Mouse (Mus musculus) stomach, embryonic 14.5 days (tissue): ENCODE measurements around the gene Pgm5. TPM values are rescaled to one million over a fixed set of nuclear protein-coding genes. Genes with fewer than 3 reads are reported as not detected.

Experiments
- ATAC-seq: fragments of 200-750 bp; cut with Nextera tagmentation; 2 replicates; pipeline ENCODE4 v1.8.0; 2017; ENCODE audit warnings: low read depth, moderate TSS enrichment; ENCODE audit not compliant: insufficient number of reproducible peaks, insufficient read depth, low FRiP score
- H3K27ac ChIP-seq: fragments of 300-500 bp; sonication (generic); 2 replicates; pipeline ENCODE4 v1.5.1; 2014; ENCODE audit warnings: mild to moderate bottlenecking, low read length, moderate library complexity, mixed read lengths
- H3K27me3 ChIP-seq: fragments of 300-500 bp; sonication (generic); 2 replicates; pipeline ENCODE4 v1.6.1; 2014; ENCODE audit warnings: low read length, control low read depth, mixed read lengths; ENCODE audit not compliant: control insufficient read depth, insufficient read depth
- H3K36me3 ChIP-seq: fragments of 300-500 bp; sonication (generic); 2 replicates; pipeline ENCODE4 v1.6.1; 2014; ENCODE audit warnings: mild to moderate bottlenecking, control low read depth, low read length, moderate library complexity, mixed read lengths; ENCODE audit not compliant: control insufficient read depth, insufficient read depth
- H3K4me1 ChIP-seq: fragments of 300-500 bp; sonication (generic); 2 replicates; pipeline ENCODE4 v1.6.1; 2014; ENCODE audit warnings: low read length, control low read depth, mixed read lengths; ENCODE audit not compliant: control insufficient read depth, insufficient read depth
- H3K4me2 ChIP-seq: fragments of 300-500 bp; sonication (generic); replicated peaks from 2 replicates; pipeline ENCODE4 v1.6.1; 2014; ENCODE audit warnings: low read depth, low read length, control low read depth
- H3K4me3 ChIP-seq: fragments of 300-500 bp; sonication (generic); 2 replicates; pipeline ENCODE4 v1.5.1; 2014; ENCODE audit warnings: low read depth, low read length, control low read depth
- H3K9ac ChIP-seq: fragments of 300-500 bp; sonication (generic); replicated peaks from 2 replicates; pipeline ENCODE4 v1.6.1; 2014; ENCODE audit warnings: low read depth, mild to moderate bottlenecking, control low read depth, low read length, moderate library complexity, mixed read lengths
- H3K9me3 ChIP-seq: fragments of 300-500 bp; sonication (generic); 2 replicates; pipeline ENCODE4 v1.6.1; 2016; ENCODE audit warnings: low read depth, low read length, control low read depth; ENCODE audit not compliant: control insufficient read depth
- WGBS: fragments of 180-500 bp; shearing (Covaris S2); extraction: QIAGEN DNeasy Blood & Tissue Kit; methylation state at CpG from one replicate; pipeline ENCODE4 v1.1.7; 2014; 5-methylcytosine and 5-hydroxymethylcytosine counted together
- polyA plus RNA-seq: library from polyadenylated mRNA; unstranded; fragments of >200 nt; fragmentation: Nextera tagmentation; extraction: Ambion mirVana; gene quantifications from 2 replicates; pipeline ENCODE4 v1.2.1, GENCODE M21; 2014

Pgm5 gene
- polyA plus RNA-seq = 16.8 and 20.3 TPM in 2 replicates

DNA sequence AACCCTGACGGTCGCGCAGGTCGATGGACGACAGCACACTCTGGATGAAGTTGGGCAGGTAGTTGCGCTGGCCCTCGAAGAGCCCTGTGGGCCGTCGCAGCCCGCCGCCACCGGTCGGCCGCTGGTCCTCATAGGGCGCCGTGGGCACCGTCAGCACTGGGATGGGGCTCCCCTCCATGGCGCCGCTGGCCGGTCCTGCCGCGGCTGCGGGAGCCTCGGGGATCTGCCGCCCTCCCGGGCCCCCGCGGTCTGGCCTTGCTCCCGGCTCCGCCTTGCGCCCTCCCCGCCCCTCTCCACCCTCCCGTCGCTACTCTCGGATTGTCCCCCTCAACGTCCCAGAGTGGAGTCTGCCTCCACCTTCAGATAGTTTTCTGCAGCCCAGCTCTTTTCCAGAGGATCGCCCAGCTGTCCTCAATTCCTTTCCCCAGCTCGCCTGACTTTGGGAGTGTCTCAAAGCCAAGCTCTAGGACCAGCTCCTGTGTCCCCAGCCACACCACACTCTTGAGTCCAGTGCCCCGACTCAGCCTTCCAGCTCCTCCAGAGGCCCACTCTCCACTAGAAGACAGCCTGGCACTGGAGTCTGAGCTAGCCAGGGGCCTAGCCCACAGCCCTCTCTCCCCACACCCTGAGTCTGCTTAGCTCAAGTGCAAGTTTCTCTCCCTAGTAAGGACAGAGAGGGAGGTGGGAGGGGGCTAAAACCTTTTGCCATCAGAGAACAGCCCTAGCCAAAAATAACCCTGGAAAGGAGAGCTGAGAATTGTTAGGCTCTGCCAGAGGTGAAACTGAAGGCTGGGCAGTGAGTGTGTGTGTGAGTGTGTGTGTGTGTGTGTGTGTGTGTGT is at the start of gene Pgm5:
Pgm5 (minus strand) TSS at position 244 of the 840 bp plus-strand sequence.
- H3K4me2 ChIP-seq = peak within 1 kb of the TSS; percentile 60
- H3K9me3 ChIP-seq = no peaks in the 10 kb centered on the region
- under 1% methylated on average over 34 of the region's 39 CpGs for whole genome bisulfite sequencing
- peak within 1 kb of the TSS; percentile 68 for H3K4me3 ChIP-seq
- peak within 1 kb of the TSS; percentile 71 for H3K9ac ChIP-seq
- H3K27me3 ChIP-seq = no peaks in the 10 kb centered on the region
- ATAC-seq = peak; percentile 81
- H3K36me3 ChIP-seq = no peaks in the 10 kb centered on the region
- H3K4me1 ChIP-seq = peaks cover 14% of the 10 kb centered on the region
- H3K27ac ChIP-seq = peak within 1 kb of the TSS; percentile 80

DNA sequence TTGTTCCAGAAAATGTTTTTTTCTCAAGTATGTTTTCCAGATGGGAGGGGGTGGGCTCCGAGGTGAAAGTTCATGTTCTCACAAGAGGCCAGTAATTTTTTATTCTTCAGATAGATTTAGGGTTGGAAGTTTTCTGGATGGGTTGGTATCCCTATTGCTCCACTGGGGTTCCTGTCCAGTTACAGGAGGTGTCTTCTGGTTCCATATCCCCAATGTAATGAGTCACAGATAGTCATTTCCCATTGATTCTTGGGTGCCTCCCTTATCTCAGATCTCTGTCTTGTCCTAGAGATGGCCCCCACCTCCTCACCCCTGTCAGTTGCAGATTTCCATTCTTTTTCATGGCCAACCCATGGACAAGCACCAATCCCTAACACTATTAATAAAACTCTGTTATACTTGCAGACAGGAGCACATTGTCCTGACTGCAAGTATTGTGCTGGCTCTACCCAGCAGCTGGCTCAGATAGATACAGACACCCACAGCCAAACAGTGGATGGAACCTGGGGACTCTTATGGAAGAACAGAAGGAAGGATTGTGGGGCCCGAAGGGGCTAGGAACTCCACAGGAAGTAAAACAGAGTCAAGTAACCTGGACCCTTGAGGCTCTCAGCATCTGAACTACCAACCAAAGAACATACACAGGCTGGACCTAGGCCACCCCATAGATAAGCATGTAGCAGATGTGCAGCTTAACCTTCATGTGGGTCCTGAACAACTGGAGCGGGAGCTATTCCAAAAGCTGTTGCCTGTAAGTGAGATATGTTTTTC is 46.9 kb upstream of the Pgm5 start:
- ATAC-seq = no peak
- H3K4me2 ChIP-seq = no peak overlapping the region
- H3K36me3 ChIP-seq = no peaks in the 10 kb centered on the region
- H3K4me3 ChIP-seq = no peak overlapping the region
- WGBS = 93% methylated on average over 3 of the region's 3 CpGs
- H3K4me1 ChIP-seq = no peaks in the 10 kb centered on the region
- no peaks in the 10 kb centered on the region for H3K9me3 ChIP-seq
- no peak overlapping the region for H3K9ac ChIP-seq
- H3K27me3 ChIP-seq = no peaks in the 10 kb centered on the region
- H3K27ac ChIP-seq = no peak overlapping the region

DNA sequence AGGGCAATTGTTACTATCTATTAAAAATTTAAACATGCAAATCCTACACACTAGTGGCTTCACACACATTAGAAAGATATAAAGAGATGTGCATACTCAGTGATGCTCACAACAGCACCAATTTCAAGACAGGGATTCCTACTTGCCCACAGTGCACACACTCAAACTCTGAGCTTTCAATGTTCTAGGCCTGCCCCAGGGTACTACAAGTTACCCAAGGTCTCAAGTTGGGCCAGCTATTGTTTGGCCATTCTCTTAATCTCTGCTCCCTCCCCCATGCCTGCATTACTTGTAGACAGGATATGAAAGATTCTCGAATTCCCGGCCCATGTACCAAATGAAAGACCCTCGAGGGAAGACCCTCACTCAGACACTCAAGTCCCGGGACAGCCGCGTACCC is 46.0 kb upstream of the Pgm5 start:
- no peak for ATAC-seq
- H3K27me3 ChIP-seq = peaks cover 8% of the 10 kb centered on the region

DNA sequence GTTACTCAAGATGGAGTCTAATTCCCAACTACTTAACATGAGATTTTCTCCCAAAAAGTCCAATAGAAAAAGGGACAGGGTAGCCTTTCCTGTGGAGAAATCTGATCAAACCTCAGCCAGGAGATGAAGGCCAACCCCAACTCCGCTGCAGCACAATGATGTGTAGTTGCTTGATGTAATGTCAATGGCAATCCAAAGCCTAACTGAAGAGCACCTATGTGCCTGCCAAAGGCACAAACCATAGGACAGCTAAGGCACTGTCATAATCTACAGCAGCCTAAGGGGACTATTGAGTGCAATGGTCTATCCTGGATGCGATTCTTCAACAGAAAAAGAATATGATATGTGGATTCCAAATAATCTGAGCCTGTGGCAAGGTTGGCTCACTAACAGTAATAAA is 41.2 kb upstream of the Pgm5 start:
- Histone ChIP-seq H3K4me2 (no peak overlapping the region), H3K4me3 (no peak overlapping the region), H3K9me3 (no peaks in the 10 kb centered on the region), H3K9ac (no peak overlapping the region), H3K27ac (no peak overlapping the region), H3K36me3 (no peaks in the 10 kb centered on the region), H3K27me3 (peaks cover 42% of the 10 kb centered on the region), H3K4me1 (peaks cover 11% of the 10 kb centered on the region)
- WGBS = 48% methylated on average over 2 of the region's 2 CpGs
- ATAC-seq = no peak

More for the DNA sequence above, 46.0 kb upstream of the Pgm5 start:
- 92% methylated on average over 3 of the region's 6 CpGs for WGBS
- Histone ChIP-seq H3K36me3 (no peaks in the 10 kb centered on the region), H3K4me1 (no peaks in the 10 kb centered on the region), H3K27ac (no peak overlapping the region), H3K4me2 (no peak overlapping the region), H3K4me3 (no peak overlapping the region), H3K9ac (no peak overlapping the region), H3K9me3 (no peaks in the 10 kb centered on the region)

DNA sequence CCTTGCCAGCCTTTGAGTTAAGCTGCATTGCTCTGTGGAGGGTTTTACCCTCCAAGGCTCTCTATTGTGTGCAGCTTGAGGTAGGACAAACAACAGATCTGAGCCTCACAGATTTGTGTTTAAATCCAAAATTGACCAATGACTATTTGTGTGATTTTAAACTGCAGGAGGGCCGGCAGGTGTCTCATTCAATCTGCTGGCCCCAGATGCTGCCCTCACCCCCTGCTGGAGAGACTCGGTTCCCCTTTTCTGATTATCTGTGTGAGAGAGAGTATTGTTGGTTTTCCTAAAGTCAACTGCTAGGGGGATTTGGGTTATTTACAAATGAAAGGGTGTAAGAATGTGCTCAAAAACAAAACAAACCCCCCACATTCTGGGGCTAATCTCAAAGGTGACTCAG is 40.6 kb upstream of the Pgm5 start:
- H3K27me3 ChIP-seq = peaks cover 42% of the 10 kb centered on the region
- ATAC-seq = no peak
- 10% methylated on average over 2 of the region's 2 CpGs for WGBS
- H3K4me2 ChIP-seq = no peak overlapping the region
- H3K9me3 ChIP-seq = no peaks in the 10 kb centered on the region
- H3K36me3 ChIP-seq = no peaks in the 10 kb centered on the region
- H3K9ac ChIP-seq = no peak overlapping the region
- peaks cover 11% of the 10 kb centered on the region for H3K4me1 ChIP-seq
- H3K4me3 ChIP-seq = no peak overlapping the region
- H3K27ac ChIP-seq = no peak overlapping the region

DNA sequence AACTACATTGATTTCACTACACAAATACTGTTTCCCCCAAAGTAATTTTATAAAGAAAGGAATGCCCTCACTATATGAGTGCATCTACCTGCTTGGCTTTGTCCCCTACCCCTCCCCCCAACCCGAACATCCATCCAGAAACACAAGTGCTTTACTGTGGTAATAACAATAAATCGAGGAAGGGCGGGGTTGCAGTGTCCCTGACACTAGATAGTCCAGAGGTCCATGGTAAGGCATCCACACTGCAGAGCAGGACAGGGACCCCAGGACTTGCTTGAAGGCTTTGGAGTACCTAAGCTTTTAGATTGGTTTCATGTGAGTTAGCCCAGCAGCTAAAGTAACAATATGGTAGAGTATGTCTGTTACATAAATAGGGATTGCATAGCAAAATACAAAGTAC is 40.0 kb upstream of the Pgm5 start:
- H3K4me1 ChIP-seq = peaks cover 11% of the 10 kb centered on the region
- H3K36me3 ChIP-seq = no peaks in the 10 kb centered on the region
- no peak overlapping the region for H3K27ac ChIP-seq
- H3K4me3 ChIP-seq = no peak overlapping the region
- no peak for ATAC-seq
- H3K4me2 ChIP-seq = no peak overlapping the region
- peaks cover 48% of the 10 kb centered on the region for H3K27me3 ChIP-seq
- no peaks in the 10 kb centered on the region for H3K9me3 ChIP-seq
- no peak overlapping the region for H3K9ac ChIP-seq
- 16% methylated on average over 3 of the region's 3 CpGs for WGBS

DNA sequence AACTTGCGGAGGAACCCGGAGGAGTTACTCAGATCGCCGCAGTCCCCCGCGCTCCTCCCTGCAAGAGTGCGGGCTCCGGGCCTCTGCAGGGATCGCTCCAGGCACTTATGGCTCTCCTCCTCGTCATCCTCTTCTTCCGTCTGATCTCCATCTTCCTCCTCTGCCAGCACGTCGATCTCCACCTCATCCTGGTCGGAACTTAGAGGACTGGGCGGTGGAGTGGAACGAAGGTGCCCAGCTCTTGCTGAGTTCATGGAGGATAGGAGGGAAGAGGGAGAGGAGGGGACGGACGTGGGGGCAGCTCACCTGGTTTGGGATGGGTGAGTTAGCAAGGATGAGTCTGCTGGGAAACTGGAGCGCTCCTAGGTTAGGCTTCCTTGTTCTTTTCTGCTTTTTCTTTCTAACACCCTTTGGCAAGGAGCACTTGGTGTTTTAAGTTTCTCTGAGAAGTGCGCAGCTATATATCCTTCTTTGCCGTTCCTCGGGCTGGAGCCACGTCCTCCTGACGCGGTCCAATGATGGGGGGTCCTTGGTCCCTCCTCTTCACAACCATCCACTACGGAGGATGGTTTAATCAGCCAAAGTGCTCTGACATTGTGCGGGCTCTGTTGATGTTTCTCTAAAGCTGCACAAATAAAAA is 39.0 kb upstream of the Pgm5 start, which contains the start of gene Foxd4:
Foxd4 (minus strand) TSS at position 617 of the 640 bp plus-strand sequence.
- peak within 1 kb of the TSS; percentile 43 for H3K4me2 ChIP-seq
- 2% methylated on average over 25 of the region's 27 CpGs for WGBS
- H3K4me1 ChIP-seq = peaks cover 11% of the 10 kb centered on the region
- no peaks in the 10 kb centered on the region for H3K36me3 ChIP-seq
- ATAC-seq = no peak
- H3K27ac ChIP-seq = no peak within 1 kb of the TSS
- peaks cover 51% of the 10 kb centered on the region for H3K27me3 ChIP-seq
- H3K4me3 ChIP-seq = peak within 1 kb of the TSS; percentile 21
- no peak within 1 kb of the TSS for H3K9ac ChIP-seq
- H3K9me3 ChIP-seq = no peaks in the 10 kb centered on the region
